Mouse (Mus musculus): ENCODE data around the gene Nup210. TPM values are rescaled to one million over a fixed set of nuclear protein-coding genes. Genes with fewer than 3 reads are reported as not detected.

Nup210 gene
- polyA plus RNA-seq, 1 experiment from 2014 or later = 17.3 TPM

DNA sequence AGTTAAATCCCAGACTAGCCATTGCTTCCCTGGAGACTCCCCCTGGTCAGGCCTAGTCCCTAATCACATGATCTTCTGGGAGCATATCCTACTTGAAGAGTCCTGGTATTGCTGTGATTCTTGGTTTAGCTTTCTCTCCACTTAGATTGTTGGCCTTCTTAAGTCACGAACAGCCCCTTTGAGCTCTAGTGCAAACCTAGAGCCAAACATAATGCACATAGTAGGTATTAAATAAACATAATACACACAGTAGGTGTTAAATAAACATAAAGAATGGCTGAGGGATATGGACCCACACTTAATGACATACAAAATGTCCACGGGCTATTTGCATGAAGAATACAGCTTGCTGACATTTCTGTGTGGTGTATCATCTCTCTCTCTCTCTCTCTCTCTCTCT, 112.5 kb downstream of the Nup210 start:
- Histone ChIP-seq H3K4me1 (replicated peaks) (peaks cover 12% of the 10 kb centered on the region), H3K4me3 (replicated peaks) (no peak overlapping the region), H3K9me3 (no peaks in the 10 kb centered on the region), H3K27ac (no peak overlapping the region), H3K9ac (replicated peaks) (no peak overlapping the region), H3K36me3 (no peaks in the 10 kb centered on the region), H3K27me3 (no peaks in the 10 kb centered on the region), H3K4me2 (replicated peaks) (no peak overlapping the region)
- 84% methylated on average over 2 of the region's 2 CpGs for WGBS
- no peak for ATAC-seq

DNA sequence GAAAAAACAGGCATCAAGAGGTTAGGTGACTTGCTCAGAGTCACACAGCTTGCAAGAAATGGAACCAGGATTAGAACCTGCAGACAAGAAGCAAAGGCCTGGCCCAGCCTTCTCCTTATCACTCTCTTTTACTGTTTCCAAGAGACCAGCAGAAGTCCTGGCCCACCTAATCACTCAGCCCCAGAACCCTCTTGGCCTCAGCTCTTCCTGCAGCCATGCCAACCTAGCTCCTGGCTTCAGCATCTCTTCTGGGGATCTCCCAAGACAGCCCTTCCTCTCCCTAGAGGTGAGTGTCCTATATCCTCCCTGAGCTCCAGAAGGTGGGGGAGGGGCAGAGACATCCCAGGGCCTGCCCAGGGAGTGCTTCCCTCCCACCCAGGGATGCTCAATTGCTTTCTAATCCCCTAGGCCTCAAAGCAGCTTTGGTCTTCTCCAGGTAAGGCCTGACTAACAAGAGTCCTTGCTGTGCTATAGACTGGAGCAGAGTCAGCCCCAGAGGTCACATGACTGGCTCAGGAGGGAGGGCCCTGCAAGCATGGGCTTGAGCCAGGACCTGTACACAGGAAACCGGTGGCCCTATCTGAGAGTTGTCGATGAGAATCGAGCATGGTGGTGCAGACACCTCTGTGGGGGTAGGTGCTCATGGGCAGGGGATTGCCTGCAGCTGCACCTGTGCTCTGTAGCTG, 113.2 kb downstream of the Nup210 start:
- no peak overlapping the region for H3K27ac ChIP-seq
- H3K27me3 ChIP-seq = no peaks in the 10 kb centered on the region
- no peaks in the 10 kb centered on the region for H3K36me3 ChIP-seq
- H3K9ac ChIP-seq (replicated peaks) = no peak overlapping the region
- H3K9me3 ChIP-seq = no peaks in the 10 kb centered on the region
- no peak for ATAC-seq
- H3K4me3 ChIP-seq (replicated peaks) = no peak overlapping the region
- H3K4me1 ChIP-seq (replicated peaks) = peaks cover 12% of the 10 kb centered on the region
- no peak overlapping the region for H3K4me2 ChIP-seq (replicated peaks)
- WGBS = 17% methylated on average over 3 of the region's 3 CpGs

DNA sequence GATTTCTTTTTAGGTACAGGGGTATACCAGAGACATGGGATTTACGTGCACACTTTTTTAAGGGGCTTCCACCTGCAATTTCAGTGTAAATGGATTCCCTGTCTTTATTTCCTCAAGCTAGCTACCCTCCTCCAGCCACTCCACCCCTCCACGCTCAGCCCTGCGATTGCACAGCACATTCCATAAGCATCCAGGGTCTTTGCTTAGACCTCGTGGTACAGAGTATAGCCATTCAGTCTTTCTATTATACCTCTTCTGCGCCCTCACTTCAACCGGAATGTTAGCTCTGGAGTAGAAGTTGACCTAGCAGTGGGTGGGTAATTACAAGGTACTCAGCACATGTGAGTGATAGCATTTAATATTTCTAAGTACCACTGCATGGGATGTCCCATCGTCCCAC, 115.1 kb downstream of the Nup210 start:
- H3K4me3 ChIP-seq (replicated peaks) = no peak overlapping the region
- WGBS = 39% methylated on average over 7 of the region's 7 CpGs
- peaks cover 12% of the 10 kb centered on the region for H3K4me1 ChIP-seq (replicated peaks)
- no peaks in the 10 kb centered on the region for H3K9me3 ChIP-seq
- ATAC-seq = peak; percentile 9; the same call in 1 of the 2 replicates
- H3K27ac ChIP-seq = 0 out of 2 replicates have a peak overlapping the region, but pooled peaks have one; percentile 19
- peak overlapping the region; percentile 43; the same call in 1 of the 2 replicates for H3K4me2 ChIP-seq (replicated peaks)
- H3K27me3 ChIP-seq = no peaks in the 10 kb centered on the region
- no peaks in the 10 kb centered on the region for H3K36me3 ChIP-seq
- H3K9ac ChIP-seq (replicated peaks) = no peak overlapping the region

DNA sequence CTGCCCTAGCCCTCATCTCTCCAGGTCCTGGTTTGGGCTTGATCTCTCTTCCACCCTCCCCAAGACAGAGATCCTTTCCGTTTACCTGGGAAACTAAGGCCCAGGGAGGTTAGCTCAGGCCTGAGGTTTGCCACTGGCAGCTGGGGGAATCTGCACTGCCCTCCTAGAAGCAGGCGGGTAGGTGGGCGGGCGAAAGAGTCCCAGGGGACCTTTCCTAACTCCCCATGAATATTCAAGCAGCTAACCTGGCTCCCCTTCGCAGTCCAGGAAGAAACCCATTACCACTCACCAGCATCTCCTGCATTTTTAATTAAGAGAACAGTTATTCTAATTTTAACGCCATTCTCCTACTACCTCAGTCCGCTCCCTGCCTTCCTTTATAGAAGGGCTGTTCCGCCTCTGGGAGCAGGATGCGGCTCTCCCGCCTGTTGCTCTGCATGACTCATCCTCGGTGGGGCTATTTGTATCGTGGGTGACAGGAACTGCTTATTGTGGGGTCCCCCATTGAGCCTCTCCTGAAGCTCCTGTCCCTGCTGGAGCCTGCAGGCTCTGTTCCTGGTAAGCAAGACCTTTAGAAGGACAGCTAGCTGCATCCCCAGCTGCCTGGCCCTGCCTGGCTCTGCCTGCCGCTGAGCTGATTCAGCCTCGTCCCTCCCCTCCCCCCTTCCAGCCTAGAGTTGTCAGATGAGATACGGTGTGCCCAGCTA, 115.7 kb downstream of the Nup210 start:
- H3K9me3 ChIP-seq = no peaks in the 10 kb centered on the region
- H3K36me3 ChIP-seq = no peaks in the 10 kb centered on the region
- peak overlapping the region; percentile 19; the same call in 1 of the 2 replicates for H3K27ac ChIP-seq
- H3K4me3 ChIP-seq (replicated peaks) = 0 out of 2 replicates have a peak overlapping the region, but pooled peaks have one; percentile 8
- peak; percentile 62 for ATAC-seq
- 4% methylated on average over 15 of the region's 15 CpGs for WGBS
- no peak overlapping the region for H3K9ac ChIP-seq (replicated peaks)
- no peaks in the 10 kb centered on the region for H3K27me3 ChIP-seq
- peak overlapping the region; percentile 43 for H3K4me2 ChIP-seq (replicated peaks)
- H3K4me1 ChIP-seq (replicated peaks) = peaks cover 12% of the 10 kb centered on the region

DNA sequence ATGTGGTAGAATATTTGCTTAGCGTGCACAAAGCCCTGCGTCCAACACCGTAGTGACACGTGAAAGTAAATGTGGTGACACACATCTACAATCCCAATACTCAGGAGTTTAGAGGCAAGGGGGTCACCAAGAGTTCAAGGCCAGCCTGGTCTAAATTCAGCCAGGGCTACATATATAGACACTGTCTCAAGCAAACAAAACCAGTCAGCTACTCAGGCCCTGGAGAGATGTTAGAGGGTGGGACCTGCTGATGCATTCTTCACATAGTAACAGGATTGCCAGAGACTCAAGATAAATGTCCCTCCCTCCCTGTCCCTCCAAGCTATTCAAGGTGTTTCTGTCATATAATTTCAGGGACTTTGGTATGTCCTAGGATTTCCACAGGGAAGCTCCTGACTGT, 117.5 kb downstream of the Nup210 start:
- Histone ChIP-seq H3K27ac (no peak overlapping the region), H3K4me3 (replicated peaks) (no peak overlapping the region), H3K36me3 (no peaks in the 10 kb centered on the region), H3K4me1 (replicated peaks) (peaks cover 12% of the 10 kb centered on the region), H3K4me2 (replicated peaks) (no peak overlapping the region), H3K9me3 (no peaks in the 10 kb centered on the region), H3K9ac (replicated peaks) (no peak overlapping the region), H3K27me3 (no peaks in the 10 kb centered on the region)
- 94% methylated on average over 4 of the region's 4 CpGs for WGBS
- no peak for ATAC-seq

DNA sequence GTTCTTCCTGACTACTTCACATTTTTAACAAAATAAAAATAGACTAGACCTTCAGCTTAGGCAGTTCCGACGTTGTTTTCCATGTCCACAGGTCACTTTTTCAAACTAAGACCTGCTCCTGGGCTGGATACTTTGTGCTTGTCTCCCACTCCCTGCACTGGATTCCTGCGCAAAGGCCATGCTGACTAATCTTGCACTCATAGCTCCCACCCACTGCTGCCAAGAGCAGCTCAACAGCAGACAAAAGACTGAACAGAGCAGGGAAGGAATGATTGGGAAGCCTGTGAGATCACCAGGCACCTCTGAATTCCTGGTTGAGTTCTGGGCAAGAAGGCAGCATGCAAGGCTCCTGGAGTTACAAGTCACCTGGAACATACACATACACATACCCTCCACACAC, 119.6 kb downstream of the Nup210 start:
- Histone ChIP-seq H3K9ac (replicated peaks) (no peak overlapping the region), H3K9me3 (no peaks in the 10 kb centered on the region; the same call in 1 of the 2 replicates), H3K36me3 (no peaks in the 10 kb centered on the region), H3K27me3 (no peaks in the 10 kb centered on the region), H3K27ac (no peak overlapping the region), H3K4me2 (replicated peaks) (no peak overlapping the region), H3K4me1 (replicated peaks) (peaks cover 12% of the 10 kb centered on the region), H3K4me3 (replicated peaks) (no peak overlapping the region)
- no peak for ATAC-seq
- 95% methylated on average over 3 of the region's 3 CpGs for WGBS

DNA sequence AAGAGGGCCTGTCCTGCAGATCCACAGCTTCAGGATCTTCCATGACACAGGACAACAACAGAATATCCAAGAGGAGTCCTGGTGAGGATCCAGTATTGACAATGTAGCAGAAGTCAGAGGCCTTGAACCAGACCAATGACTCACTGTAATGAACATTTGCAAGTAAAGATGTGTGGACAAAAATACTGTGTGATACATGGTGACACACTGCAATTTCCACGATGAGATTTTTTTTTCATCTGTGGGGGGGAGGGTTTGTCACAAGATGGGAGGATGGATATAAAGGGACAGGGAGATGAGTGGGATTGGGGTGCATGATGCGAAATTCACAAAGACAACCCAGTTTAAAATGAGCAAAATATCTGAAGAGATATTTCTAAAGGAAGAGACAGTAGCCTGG, 120.4 kb downstream of the Nup210 start:
- no peak overlapping the region for H3K27ac ChIP-seq
- H3K9ac ChIP-seq (replicated peaks) = no peak overlapping the region
- no peaks in the 10 kb centered on the region for H3K36me3 ChIP-seq
- H3K4me2 ChIP-seq (replicated peaks) = no peak overlapping the region
- no peak overlapping the region for H3K4me3 ChIP-seq (replicated peaks)
- peaks cover 7% of the 10 kb centered on the region for H3K4me1 ChIP-seq (replicated peaks)
- no peaks in the 10 kb centered on the region for H3K27me3 ChIP-seq
- ATAC-seq = no peak
- 96% methylated on average over 2 of the region's 2 CpGs for WGBS
- no peaks in the 10 kb centered on the region; the same call in 1 of the 2 replicates for H3K9me3 ChIP-seq

DNA sequence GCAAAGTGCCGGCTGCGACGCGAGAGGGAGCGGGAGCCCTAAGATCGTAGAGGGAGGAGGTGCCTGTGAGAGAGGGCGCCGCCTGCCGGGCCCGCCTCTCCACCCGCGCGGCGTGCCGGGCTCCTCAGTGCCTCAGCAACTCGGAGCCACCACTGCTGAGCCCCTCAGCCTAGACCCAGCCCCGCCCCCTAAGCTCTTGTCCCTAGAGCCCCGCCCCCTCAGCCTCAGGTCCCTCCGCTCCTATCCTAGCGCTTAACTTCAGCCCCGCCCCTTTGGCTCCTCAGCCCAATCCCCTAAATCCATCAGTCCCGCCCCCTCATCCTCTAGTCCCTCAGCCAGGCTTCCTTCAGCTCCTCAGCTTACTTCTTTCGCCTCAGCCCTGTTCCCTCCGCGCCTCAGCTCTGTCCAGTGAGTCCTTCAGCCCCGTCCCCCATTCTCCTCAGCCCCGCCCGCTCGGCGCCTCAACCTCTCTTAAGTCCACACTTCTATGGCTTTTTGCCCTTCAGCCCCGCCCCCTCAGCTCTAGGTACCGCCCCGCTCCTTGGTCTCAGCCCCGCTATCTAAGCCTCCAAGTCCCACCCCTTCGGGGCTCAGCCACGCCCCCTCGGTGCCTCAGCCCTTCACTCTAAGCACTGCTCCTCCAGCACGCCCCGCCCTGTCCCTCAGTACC, 127.8 kb downstream of the Nup210 start, which contains the start of gene Iqsec1:
TSS of gene Iqsec1 (minus strand) at position 38 of the 670 bp plus-strand sequence.
- ATAC-seq = peak; percentile 93
- H3K4me3 ChIP-seq (replicated peaks) = peak within 1 kb of the TSS; percentile 67
- peaks cover 14% of the 10 kb centered on the region for H3K4me1 ChIP-seq (replicated peaks)
- H3K4me2 ChIP-seq (replicated peaks) = peak within 1 kb of the TSS; percentile 100
- peaks cover 6% of the 10 kb centered on the region; the same call in 1 of the 2 replicates for H3K9me3 ChIP-seq
- WGBS = under 1% methylated on average over 32 of the region's 39 CpGs
- H3K27me3 ChIP-seq = peaks cover 23% of the 10 kb centered on the region
- H3K27ac ChIP-seq = peak within 1 kb of the TSS; percentile 47; the same call in 1 of the 2 replicates
- no peaks in the 10 kb centered on the region for H3K36me3 ChIP-seq
- peak within 1 kb of the TSS; percentile 74 for H3K9ac ChIP-seq (replicated peaks)

DNA sequence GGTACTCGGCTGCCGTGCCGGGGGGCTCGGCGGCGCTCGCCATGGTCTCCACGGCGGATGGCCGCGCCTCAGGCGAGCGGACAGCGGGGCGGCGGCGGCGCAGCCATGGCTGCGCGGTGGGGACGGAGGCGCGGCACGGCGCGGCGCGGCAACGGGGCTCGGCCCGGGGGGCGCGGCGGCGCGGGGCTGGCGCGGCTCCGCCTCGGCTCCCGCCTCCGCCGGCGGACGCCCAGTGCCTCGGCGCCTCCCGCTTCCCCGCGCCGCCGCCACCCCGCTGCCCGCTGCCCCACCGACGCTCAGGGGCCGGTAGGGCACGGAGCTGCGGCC, 128.4 kb downstream of the Nup210 start:
- peak overlapping the region; percentile 47; the same call in 1 of the 2 replicates for H3K27ac ChIP-seq
- peak; percentile 61 for ATAC-seq
- peak overlapping the region; percentile 100 for H3K4me2 ChIP-seq (replicated peaks)
- H3K9me3 ChIP-seq = peaks cover 6% of the 10 kb centered on the region; the same call in 1 of the 2 replicates
- H3K4me1 ChIP-seq (replicated peaks) = peaks cover 14% of the 10 kb centered on the region
- H3K36me3 ChIP-seq = no peaks in the 10 kb centered on the region
- H3K9ac ChIP-seq (replicated peaks) = peak overlapping the region; percentile 74
- H3K27me3 ChIP-seq = peaks cover 23% of the 10 kb centered on the region
- 1% methylated on average over 36 of the region's 59 CpGs for WGBS
- H3K4me3 ChIP-seq (replicated peaks) = peak overlapping the region; percentile 67

DNA sequence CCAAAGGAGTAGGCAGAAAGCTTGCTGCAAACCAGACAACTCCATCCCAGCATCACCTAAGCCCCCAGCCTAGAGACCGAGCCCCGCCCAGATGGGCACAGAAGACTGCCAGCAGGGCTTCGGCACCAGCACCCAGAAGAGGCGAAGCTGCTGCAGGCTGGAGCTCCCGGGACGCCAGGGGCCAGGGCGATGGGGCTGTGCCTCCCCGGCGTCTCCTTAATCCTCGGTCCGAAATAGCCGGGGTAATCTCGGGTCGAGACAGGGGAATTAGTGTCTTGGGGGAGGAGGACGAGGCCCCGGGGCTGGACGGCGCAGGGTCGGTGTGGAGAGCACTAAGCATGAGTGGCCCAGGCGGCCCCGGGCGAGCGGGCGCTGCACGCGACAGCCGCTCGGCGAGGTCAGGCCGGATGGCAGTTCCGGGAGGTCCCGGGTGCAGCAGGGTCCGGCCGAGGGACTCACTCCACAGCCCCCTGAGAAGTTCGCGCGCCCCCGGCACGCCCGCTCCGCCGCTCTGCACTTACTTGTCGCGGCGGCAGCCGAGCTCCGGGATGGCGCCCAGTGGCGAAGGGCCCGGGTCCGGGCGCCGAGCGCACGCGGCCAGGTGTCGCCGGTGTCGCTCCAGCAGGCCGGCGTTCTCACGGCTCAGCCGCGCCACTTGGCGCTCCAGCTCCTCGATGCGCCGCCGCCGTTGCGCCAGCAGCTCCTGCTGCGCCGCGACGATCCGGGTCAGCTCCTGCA, 128.9 kb downstream of the Nup210 start:
- H3K27me3 ChIP-seq = peaks cover 23% of the 10 kb centered on the region
- under 1% methylated on average over 64 of the region's 76 CpGs for WGBS
- no peaks in the 10 kb centered on the region for H3K36me3 ChIP-seq
- peaks cover 14% of the 10 kb centered on the region for H3K4me1 ChIP-seq (replicated peaks)
- H3K9ac ChIP-seq (replicated peaks) = peak overlapping the region; percentile 74
- H3K9me3 ChIP-seq = peaks cover 6% of the 10 kb centered on the region; the same call in 1 of the 2 replicates
- H3K4me3 ChIP-seq (replicated peaks) = peak overlapping the region; percentile 67
- ATAC-seq = peak; percentile 22
- H3K27ac ChIP-seq = peak overlapping the region; percentile 47; the same call in 1 of the 2 replicates
- H3K4me2 ChIP-seq (replicated peaks) = peak overlapping the region; percentile 100

DNA sequence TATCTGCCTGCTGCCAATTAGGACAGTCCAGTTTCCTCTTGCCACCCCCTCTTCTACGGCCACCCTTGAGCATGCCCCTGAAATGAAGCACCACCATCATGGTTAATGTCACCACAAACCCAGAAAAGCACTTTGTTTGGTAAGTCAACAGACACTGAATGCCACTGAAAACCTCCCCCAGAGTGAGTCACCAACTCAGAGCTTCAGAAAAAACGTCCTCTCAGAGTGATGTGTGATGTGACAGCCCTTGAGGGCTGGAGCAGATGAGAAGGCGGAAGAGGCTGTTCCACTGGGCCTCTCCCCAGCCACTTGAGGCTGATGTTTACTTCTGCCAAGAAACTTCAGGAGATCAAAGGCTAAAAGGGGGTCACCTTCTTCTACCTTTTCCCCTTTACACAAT, 132.5 kb downstream of the Nup210 start:
- 59% methylated on average over 3 of the region's 3 CpGs for WGBS
- ATAC-seq = no peak
- Histone ChIP-seq H3K4me1 (replicated peaks) (peaks cover 14% of the 10 kb centered on the region), H3K27ac (no peak overlapping the region), H3K27me3 (peaks cover 23% of the 10 kb centered on the region), H3K9ac (replicated peaks) (no peak overlapping the region), H3K36me3 (no peaks in the 10 kb centered on the region), H3K4me3 (replicated peaks) (no peak overlapping the region), H3K9me3 (no peaks in the 10 kb centered on the region), H3K4me2 (replicated peaks) (no peak overlapping the region)
